Mouse (Mus musculus) bone marrow macrophage, adult 2 months (primary cell): ENCODE results near the gene Dlg4.

Experiments used
- CTCF ChIP-seq: IDR thresholded peaks from 2 replicates; pipeline ENCODE4 v1.5.1; 2012; ENCODE audit warnings: low read depth, mild to moderate bottlenecking, low read length, moderate library complexity
- POLR2A ChIP-seq: IDR thresholded peaks from 2 replicates; pipeline ENCODE4 v1.6.1; 2012; ENCODE audit warnings: mild to moderate bottlenecking, low read depth, low read length, borderline replicate concordance

DNA sequence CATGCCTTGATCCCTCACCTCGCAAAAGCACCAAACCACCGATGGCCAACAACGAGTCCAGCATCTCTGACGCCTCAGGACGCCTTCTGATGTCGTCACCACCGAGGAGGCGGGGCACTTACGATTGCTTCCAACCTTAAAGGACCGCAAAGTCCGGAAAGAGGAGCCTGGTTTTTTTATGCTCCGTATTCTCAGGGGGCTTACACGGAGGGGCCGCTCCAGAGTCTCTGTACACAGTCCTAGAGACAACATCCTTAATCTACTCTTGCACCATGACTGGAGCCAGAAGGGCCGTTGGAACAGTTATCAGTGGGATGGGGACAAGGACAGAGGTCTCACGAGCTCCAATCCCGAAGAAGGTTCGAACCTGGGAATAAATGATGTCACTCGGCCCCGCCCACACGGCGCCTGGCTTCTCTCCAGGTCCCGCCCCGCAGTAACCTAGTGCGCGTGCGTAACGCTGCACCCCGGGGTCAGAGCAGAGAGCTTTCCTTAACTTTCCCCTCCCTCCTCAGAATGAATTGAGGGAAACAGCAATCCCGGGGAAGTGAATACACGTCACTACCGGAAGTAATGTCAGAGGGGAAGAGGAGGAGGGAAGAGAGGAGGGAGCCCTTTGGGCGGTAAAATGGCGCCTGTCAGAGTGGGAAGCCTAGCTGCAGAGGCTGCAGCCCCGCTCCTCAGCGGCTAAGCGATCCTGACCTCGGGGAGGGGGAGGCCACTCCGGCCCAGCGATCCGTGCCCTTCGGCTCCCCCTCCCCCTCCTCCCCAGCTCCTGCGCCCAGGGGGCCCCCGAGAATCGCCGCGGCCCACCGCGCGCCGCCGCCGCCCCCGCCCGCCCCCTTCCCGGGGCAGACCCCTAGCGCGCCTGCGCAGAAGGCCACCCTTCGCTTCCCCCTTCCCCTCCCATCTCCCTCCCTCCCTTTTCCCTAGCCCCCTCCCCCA lies 36.3 kb upstream of the Dlg4 start:
- TF ChIP-seq CTCF (no peak), POLR2A (peak; percentile 5; the same call in 1 of the 2 replicates)
